Mouse (Mus musculus): Measurements from ENCODE around the gene Cdh13. TPM values are rescaled to one million over a fixed set of nuclear protein-coding genes. Genes with fewer than 3 reads are reported as not detected.

Cdh13 gene
- polyA plus RNA-seq, 1 experiment: 56.6 TPM

DNA sequence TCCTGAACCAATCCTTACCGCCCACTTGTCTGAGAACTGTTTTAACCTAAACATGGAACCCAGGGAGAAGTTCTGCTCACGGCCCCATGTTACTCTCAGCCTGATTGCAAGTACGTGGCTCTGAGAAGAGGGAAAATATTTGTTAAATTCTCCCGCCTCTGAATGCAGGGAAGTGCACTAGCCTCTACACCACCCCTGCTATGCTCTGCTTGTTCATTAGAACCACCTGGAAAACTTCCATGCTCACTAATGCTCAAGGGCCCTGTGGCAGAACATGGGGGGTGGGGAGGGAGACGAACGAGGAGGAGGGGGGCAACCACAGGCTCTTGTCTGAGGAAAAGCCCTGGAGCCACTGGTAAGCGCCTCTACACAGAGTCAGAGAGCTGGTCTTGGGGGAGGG is 1074.6 kb downstream of the Cdh13 start:
- no peak for TF ChIP-seq CEBPB (IDR thresholded peaks at IDR 0.05; ENCODE audit: insufficient read depth, poor library complexity, severe bottlenecking)
- TF ChIP-seq REST (IDR thresholded peaks at IDR 0.05; ENCODE audit: insufficient read depth, insufficient read length): no peak
- no peaks in the 10 kb centered on the region for H3K79me2 ChIP-seq (ENCODE audit: control insufficient read depth, insufficient read depth)
- no peak overlapping the region for H3ac ChIP-seq (ENCODE audit: control insufficient read depth, insufficient read length)
- H3K4me3 ChIP-seq: no peak overlapping the region
- no peak overlapping the region for H3K4me2 ChIP-seq (ENCODE audit: low read depth)
- H3K36me3 ChIP-seq (ENCODE audit: control insufficient read depth, insufficient read depth): no peaks in the 10 kb centered on the region
- peaks cover 17% of the 10 kb centered on the region for H3K27me3 ChIP-seq (ENCODE audit: control insufficient read depth, insufficient read depth, insufficient read length)

GRCm38 (mm10) chr8:119358836-119359235 is 1075.3 kb downstream of the Cdh13 start:
- TF ChIP-seq POLR2AphosphoS2 (IDR thresholded peaks at IDR 0.05; ENCODE audit: insufficient read length, low read depth) (no peak), POLR2A (IDR thresholded peaks at IDR 0.05; ENCODE audit: insufficient read length, low read depth) (no peak), SRF (IDR thresholded peaks at IDR 0.05; ENCODE audit: control insufficient read depth, insufficient read length, low read depth) (no peak), CEBPB (IDR thresholded peaks at IDR 0.05; ENCODE audit: insufficient read depth, poor library complexity, severe bottlenecking) (no peak), MYOG (IDR thresholded peaks at IDR 0.05; ENCODE audit: control insufficient read depth in 1 of 3, insufficient read depth in 1 of 3, insufficient read length in 2 of 3, low read depth in 2 of 3) (no peak)
- H3K27me3 ChIP-seq (ENCODE audit: control insufficient read depth, insufficient read depth, insufficient read length): peaks cover 19% of the 10 kb centered on the region
- no peaks in the 10 kb centered on the region for H3K79me2 ChIP-seq (ENCODE audit: control insufficient read depth, insufficient read depth)
- no peak overlapping the region for H3K4me2 ChIP-seq (ENCODE audit: low read depth)
- H3K4me3 ChIP-seq: no peak overlapping the region
- H3ac ChIP-seq (ENCODE audit: control insufficient read depth, insufficient read length): no peak overlapping the region
- no peaks in the 10 kb centered on the region for H3K36me3 ChIP-seq (ENCODE audit: control insufficient read depth, insufficient read depth)

DNA sequence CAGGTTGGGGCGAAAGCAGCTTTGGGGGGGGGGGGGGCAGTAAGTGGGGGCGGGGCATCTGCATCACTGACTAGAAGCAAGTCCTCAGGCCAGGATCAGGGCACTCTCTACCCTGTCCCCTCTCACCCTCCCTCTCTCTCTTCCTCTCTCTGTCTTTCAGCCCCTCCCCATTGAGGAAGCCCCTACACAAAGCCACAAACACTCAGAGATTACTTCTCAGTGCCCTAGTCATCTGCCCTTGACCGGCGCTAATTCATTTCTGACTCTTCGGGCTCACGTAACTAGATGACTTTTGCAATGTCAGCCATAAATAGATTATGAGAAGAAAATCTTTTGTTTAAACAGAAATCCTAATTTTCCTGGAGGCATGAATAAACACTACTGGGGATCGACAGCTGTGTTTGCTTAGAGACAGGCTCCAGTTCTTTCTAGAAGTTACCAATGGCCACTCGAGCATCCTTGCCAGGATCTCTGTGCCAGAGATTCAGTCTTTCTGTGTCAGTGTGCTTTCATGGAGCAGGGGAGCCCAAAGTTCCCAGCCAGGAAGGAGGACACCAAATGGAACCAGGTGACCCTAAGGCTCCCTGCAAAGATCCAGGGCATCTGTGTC is 1077.3 kb downstream of the Cdh13 start:
- no peaks in the 10 kb centered on the region for H3K79me2 ChIP-seq (ENCODE audit: control insufficient read depth, insufficient read depth)
- no peak overlapping the region for H3ac ChIP-seq (ENCODE audit: control insufficient read depth, insufficient read length)
- no peak overlapping the region for H3K4me3 ChIP-seq
- TF ChIP-seq USF1 (IDR thresholded peaks at IDR 0.05; ENCODE audit: low read depth): no peak
- TF ChIP-seq POLR2AphosphoS2 (IDR thresholded peaks at IDR 0.05; ENCODE audit: insufficient read length, low read depth): no peak
- no peak for TF ChIP-seq REST (IDR thresholded peaks at IDR 0.05; ENCODE audit: insufficient read depth, insufficient read length)
- no peak for TF ChIP-seq POLR2A (IDR thresholded peaks at IDR 0.05; ENCODE audit: insufficient read length, low read depth)
- TF ChIP-seq MAX (IDR thresholded peaks at IDR 0.05; ENCODE audit: low read depth): no peak
- TF ChIP-seq CEBPB (IDR thresholded peaks at IDR 0.05; ENCODE audit: insufficient read depth, poor library complexity, severe bottlenecking): no peak
- no peak for TF ChIP-seq TCF12 (IDR thresholded peaks at IDR 0.05; ENCODE audit: insufficient read depth, poor library complexity, severe bottlenecking)
- no peaks in the 10 kb centered on the region for H3K36me3 ChIP-seq (ENCODE audit: control insufficient read depth, insufficient read depth)
- H3K4me2 ChIP-seq (ENCODE audit: low read depth): no peak overlapping the region
- H3K27me3 ChIP-seq (ENCODE audit: control insufficient read depth, insufficient read depth, insufficient read length): peaks cover 30% of the 10 kb centered on the region

Data from myocyte (in vitro differentiated cells).